Mouse (Mus musculus) ovary, postnatal 36 days (tissue): ENCODE results near the gene Fam186b.
"Not testable (repeated sequence)": the region's sequence is repeated elsewhere in the genome, so short reads cannot be mapped to it uniquely, and the experiment has no call there.

Source experiments
- DNase-seq: peaks from one replicate; pipeline ENCODE4 v3.0.0; 2022; ENCODE audit warnings: low spot score, mixed read lengths

Fam186b gene

GRCm38 (mm10) chr15:99259730-99260252, 35.9 kb downstream of the Fam186b start:
- DNase-seq: peak; percentile 75

GRCm38 (mm10) chr15:99259167-99259729, 36.4 kb downstream of the Fam186b start:
- no peak for DNase-seq

GRCm38 (mm10) chr15:99255241-99255749, 40.4 kb downstream of the Fam186b start:
- DNase-seq: no peak

- no peak for DNase-seq
These were observed 41.1 kb downstream of the Fam186b start for GRCm38 (mm10) chr15:99254477-99255005.

GRCm38 (mm10) chr15:99253772-99254171, 41.9 kb downstream of the Fam186b start:
- no peak for DNase-seq

- not testable (repeated sequence) for DNase-seq
These were observed 42.6 kb downstream of the Fam186b start for GRCm38 (mm10) chr15:99253175-99253479.

GRCm38 (mm10) chr15:99252381-99253174, 43.1 kb downstream of the Fam186b start:
- no peak for DNase-seq

- peak; percentile 95 for DNase-seq
These were observed 43.9 kb downstream of the Fam186b start, which contains the start of gene Mcrs1 for GRCm38 (mm10) chr15:99251626-99252380. Mcrs1 (minus strand) TSS chr15:99251961.

- DNase-seq: not testable (repeated sequence)
These were observed 44.6 kb downstream of the Fam186b start for GRCm38 (mm10) chr15:99251111-99251510.

- DNase-seq: no peak
These were observed 45.8 kb downstream of the Fam186b start for GRCm38 (mm10) chr15:99249938-99250337.

GRCm38 (mm10) chr15:99248972-99249371, 46.7 kb downstream of the Fam186b start:
- no peak for DNase-seq

- not testable (repeated sequence) for DNase-seq
These were observed 49.0 kb downstream of the Fam186b start for GRCm38 (mm10) chr15:99246736-99247135.

- no peak for DNase-seq
These were observed 53.6 kb downstream of the Fam186b start for GRCm38 (mm10) chr15:99242045-99242444.

- no peak for DNase-seq
These were observed 54.4 kb downstream of the Fam186b start for GRCm38 (mm10) chr15:99241249-99241648.

- no peak for DNase-seq
These were observed 55.6 kb downstream of the Fam186b start for GRCm38 (mm10) chr15:99240129-99240528.

- DNase-seq: no peak
These were observed 57.7 kb downstream of the Fam186b start for GRCm38 (mm10) chr15:99238006-99238405.

GRCm38 (mm10) chr15:99234326-99235010, 61.2 kb downstream of the Fam186b start:
- DNase-seq: no peak

GRCm38 (mm10) chr15:99233719-99234118, 62.0 kb downstream of the Fam186b start:
- DNase-seq: no peak

- no peak for DNase-seq
These were observed 63.7 kb downstream of the Fam186b start for GRCm38 (mm10) chr15:99231998-99232397.

GRCm38 (mm10) chr15:99226090-99226489, 69.6 kb downstream of the Fam186b start:
- DNase-seq: no peak

GRCm38 (mm10) chr15:99225081-99225810, 70.4 kb downstream of the Fam186b start:
- no peak for DNase-seq
